Mouse (Mus musculus) retina, postnatal 1 day (tissue): Measurements from ENCODE around the gene Oxnad1.
"Not testable (repeated sequence)": the region's sequence is repeated elsewhere in the genome, so short reads cannot be mapped to it uniquely, and the experiment has no call there.

Experiments
- DNase-seq: peaks from one replicate; pipeline ENCODE4 v3.0.0-alpha.2; 2012

Oxnad1 gene

GRCm38 (mm10) chr14:32084761-32085485, at the start of gene Oxnad1:
TSS of gene Oxnad1 (plus strand) at chr14:32085374.
- no peak for DNase-seq

GRCm38 (mm10) chr14:32036482-32036881, 48.7 kb upstream of the Oxnad1 start:
- DNase-seq, result no peak

- DNase-seq, result no peak
Measured at GRCm38 (mm10) chr14:32037661-32038252, 47.4 kb upstream of the Oxnad1 start.

GRCm38 (mm10) chr14:32042108-32042507, 43.1 kb upstream of the Oxnad1 start:
- no peak for DNase-seq

- DNase-seq, result no peak
Measured at GRCm38 (mm10) chr14:32046357-32046756, 38.8 kb upstream of the Oxnad1 start.

GRCm38 (mm10) chr14:32050171-32050570, 35.0 kb upstream of the Oxnad1 start:
- no peak for DNase-seq

GRCm38 (mm10) chr14:32053895-32054294, 31.3 kb upstream of the Oxnad1 start:
- no peak for DNase-seq

GRCm38 (mm10) chr14:32054788-32055187, 30.4 kb upstream of the Oxnad1 start:
- DNase-seq, result no peak

- no peak for DNase-seq
Measured at GRCm38 (mm10) chr14:32055781-32056180, 29.4 kb upstream of the Oxnad1 start.

- DNase-seq, result peak; percentile 7
Measured at GRCm38 (mm10) chr14:32056675-32057074, 28.5 kb upstream of the Oxnad1 start.

GRCm38 (mm10) chr14:32057664-32058063, 27.5 kb upstream of the Oxnad1 start:
- no peak for DNase-seq

- no peak for DNase-seq
Measured at GRCm38 (mm10) chr14:32061398-32061797, 23.8 kb upstream of the Oxnad1 start.

- peak; percentile 59 for DNase-seq
Measured at GRCm38 (mm10) chr14:32072807-32073206, 12.4 kb upstream of the Oxnad1 start.

GRCm38 (mm10) chr14:32073211-32073685, 11.9 kb upstream of the Oxnad1 start:
- peak; percentile 72 for DNase-seq

- DNase-seq, result peak; percentile 6
Measured at GRCm38 (mm10) chr14:32073901-32074300, 11.3 kb upstream of the Oxnad1 start.

- peak; percentile 80 for DNase-seq
Measured at GRCm38 (mm10) chr14:32076896-32077575, 8.1 kb upstream of the Oxnad1 start.

GRCm38 (mm10) chr14:32081026-32081425, 4.1 kb upstream of the Oxnad1 start:
- DNase-seq, result no peak

- no peak for DNase-seq
Measured at GRCm38 (mm10) chr14:32082891-32083290, 2.3 kb upstream of the Oxnad1 start.

GRCm38 (mm10) chr14:32083466-32083865, 1.7 kb upstream of the Oxnad1 start:
- no peak for DNase-seq

- DNase-seq, result peak; percentile 98
Measured at GRCm38 (mm10) chr14:32085486-32086201, 470 bp downstream of the Oxnad1 start, which contains the start of gene Dph3. TSS of gene Dph3 (minus strand) at chr14:32085729.

GRCm38 (mm10) chr14:32086226-32086625, 1.1 kb downstream of the Oxnad1 start:
- DNase-seq, result no peak

GRCm38 (mm10) chr14:32087584-32088248, 2.5 kb downstream of the Oxnad1 start:
- not testable (repeated sequence) for DNase-seq
